Mouse (Mus musculus) MEL (cell line): ENCODE measurements at regions not wholly inside any gene's neighbourhood (a gene's known extent, or its start where the extent isn't known, plus 50 kb on each side); places are given as distances from the start of the nearest gene placed in this dataset.

Experiments used
- CTCF ChIP-seq, 3 experiments: IDR thresholded peaks in 2 of 3; conservative IDR thresholded peaks in 1 of 3; 2 replicates each; pipeline ENCODE4 v1.5.1; 2011 to 2012; ENCODE audit warnings: low read length in 3 of 3, low read depth in 2 of 3, mild to moderate bottlenecking in 2 of 3, improper control_type of control experiment in 1 of 3, inconsistent platforms in 1 of 3, mixed read lengths in 1 of 3, moderate library complexity in 1 of 3; ENCODE audit not compliant: control insufficient read depth in 1 of 3, insufficient read depth in 1 of 3, poor library complexity in 1 of 3, severe bottlenecking in 1 of 3
- EP300 ChIP-seq, 2 experiments: IDR thresholded peaks; 2 replicates each; pipeline ENCODE4 v1.6.1; 2011; ENCODE audit warnings: improper control_type of control experiment in 2 of 2, low read length in 2 of 2, low read depth in 1 of 2, mild to moderate bottlenecking in 1 of 2
- KAT2A ChIP-seq: conservative IDR thresholded peaks from 2 replicates; pipeline ENCODE4 v1.6.1; 2012; ENCODE audit warnings: low read depth, low read length, improper control_type of control experiment, inconsistent platforms
- MXI1 ChIP-seq: IDR thresholded peaks from 2 replicates; pipeline ENCODE4 v1.6.1; 2011; ENCODE audit warnings: mild to moderate bottlenecking, low read depth, low read length, improper control_type of control experiment
- POLR2A ChIP-seq, 2 experiments: IDR thresholded peaks; 2 replicates each; pipeline ENCODE4 v1.6.1; 2011 to 2012; ENCODE audit warnings: low read length in 2 of 2, mild to moderate bottlenecking in 2 of 2, control low read depth in 1 of 2, improper control_type of control experiment in 1 of 2, low read depth in 1 of 2, moderate library complexity in 1 of 2; ENCODE audit not compliant: control insufficient read depth in 1 of 2, insufficient read depth in 1 of 2, poor library complexity in 1 of 2
- TCF12 ChIP-seq: IDR thresholded peaks from 2 replicates; pipeline ENCODE4 v1.6.1; 2014; ENCODE audit warnings: low read depth, mild to moderate bottlenecking, inconsistent platforms, low read length, improper control_type of control experiment, moderate library complexity
- USF1 ChIP-seq: IDR thresholded peaks from 2 replicates; pipeline ENCODE4 v1.6.1; 2014; ENCODE audit warnings: low read depth, mild to moderate bottlenecking, inconsistent platforms, low read length, improper control_type of control experiment, moderate library complexity

GRCm38 (mm10) chr14:76872510-76872909 is 164.1 kb upstream of the Ccdc122 start:
- TF ChIP-seq MXI1 (no peak), POLR2A (IDR thresholded peaks at IDR 0.05; ENCODE audit: control insufficient read depth in 1 of 2, insufficient read depth in 1 of 2, low read depth in 1 of 2, low read length in 2 of 2, poor library complexity in 1 of 2) (no peak), EP300 (IDR thresholded peaks at IDR 0.05; ENCODE audit: low read depth in 1 of 2, low read length in 2 of 2) (no peak), TCF12 (no peak), CTCF (IDR thresholded peaks at IDR 0.05 in 2 of 3, conservative IDR thresholded peaks at IDR 0.05 in 1 of 3; ENCODE audit: control insufficient read depth in 1 of 3, insufficient read depth in 1 of 3, low read depth in 2 of 3, low read length in 3 of 3, poor library complexity in 1 of 3, severe bottlenecking in 1 of 3) (no peak), KAT2A (no peak), USF1 (no peak)
